ENCODE assay signal across 19 mouse cellular contexts in genomic region chr1:120187059-120187458, GRCm38 (mm10).
DNase-seq lines count a peak whose midpoint lies in the region; ATAC-seq and TF ChIP-seq lines count a peak whose summit lies in the region.
"Had no signal": no experiment of that assay in that cellular context is flagged by ENCODE, and none has a peak within 500 bp of the region (broad histone marks: within the 10 kb centered on the region; RNA-seq: fewer than 3 reads in every experiment).

No protein-coding gene starts in this region.

- TF ChIP-seq POLR2A in kidney, adult 2 months (IDR thresholded peaks at IDR 0.05; ENCODE audit: low read depth, low read length): no peak

- H3K9me3 ChIP-seq in kidney, embryonic 14.5 days (ENCODE audit: control insufficient read depth, low read length): peaks cover 4% of the 10 kb centered on the region; the same call in 1 of the 2 replicates
- no peaks in the 10 kb centered on the region for H3K9me3 ChIP-seq in forebrain, embryonic 13.5 days (replicated peaks)
- no peaks in the 10 kb centered on the region for H3K9me3 ChIP-seq in hindbrain, embryonic 14.5 days (ENCODE audit: control insufficient read depth, low read length)
- H3K9me3 ChIP-seq in midbrain, embryonic 16.5 days (replicated peaks; ENCODE audit: control insufficient read depth, low read length, poor library complexity, severe bottlenecking): no peaks in the 10 kb centered on the region
- H3K9me3 ChIP-seq: liver, embryonic 15.5 days had no signal

- peak; percentile 46 for DNase-seq in kidney, adult 2 months
- peak; percentile 42 for DNase-seq in hindbrain, embryonic 14.5 days (ENCODE audit: low spot score)
- no peak for DNase-seq in right cerebral cortex, postnatal 10 days (ENCODE audit: low spot score in 2 of 2)
- no peak for DNase-seq in thymus, postnatal 14 days
- DNase-seq in cerebellum, postnatal 25 days: no peak
- DNase-seq: adrenal gland, adult 8-10 months; cerebellum, adult 11 months; gastrocnemius, postnatal 36 days; heart, postnatal 14 days; kidney, postnatal 10 days; layer of hippocampus, adult 9-11 months had no signal

- no peaks in the 10 kb centered on the region for H3K4me1 ChIP-seq in kidney, adult 2 months (ENCODE audit: control insufficient read depth, insufficient read depth, low read length)
- H3K4me1 ChIP-seq in kidney, embryonic 14.5 days (ENCODE audit: control insufficient read depth, insufficient read depth, low read length): no peaks in the 10 kb centered on the region
- H3K4me1 ChIP-seq in forebrain, embryonic 13.5 days: peaks cover 17% of the 10 kb centered on the region
- no peaks in the 10 kb centered on the region for H3K4me1 ChIP-seq in hindbrain, embryonic 14.5 days (replicated peaks; ENCODE audit: control insufficient read depth, insufficient read depth, low read length)
- H3K4me1 ChIP-seq in midbrain, embryonic 16.5 days (ENCODE audit: control insufficient read depth, insufficient read depth, low read length): 0 out of 2 replicates have a peak, but pooled peaks cover 4% of the 10 kb centered on the region
- H3K4me1 ChIP-seq: liver, embryonic 15.5 days; megakaryocyte, embryonic 14.5 days had no signal

- no peak overlapping the region for H3K27ac ChIP-seq in kidney, adult 2 months (ENCODE audit: insufficient read depth, low read depth, low read length)
- no peak overlapping the region for H3K27ac ChIP-seq in kidney, embryonic 14.5 days (ENCODE audit: low read depth, low read length)
- H3K27ac ChIP-seq in forebrain, embryonic 13.5 days: no peak overlapping the region
- no peak overlapping the region for H3K27ac ChIP-seq in hindbrain, embryonic 14.5 days
- H3K27ac ChIP-seq in midbrain, embryonic 16.5 days (ENCODE audit: low read length): no peak overlapping the region
- H3K27ac ChIP-seq: liver, embryonic 15.5 days had no signal

- no peak for TF ChIP-seq CTCF in kidney, adult 2 months (conservative IDR thresholded peaks at IDR 0.05; ENCODE audit: insufficient read depth, insufficient read length, low read depth, low read length)

- H3K9ac ChIP-seq in kidney, embryonic 14.5 days (ENCODE audit: low read depth, low read length): no peak overlapping the region
- H3K9ac ChIP-seq in forebrain, embryonic 13.5 days: no peak overlapping the region
- no peak overlapping the region for H3K9ac ChIP-seq in hindbrain, embryonic 14.5 days
- H3K9ac ChIP-seq in midbrain, embryonic 16.5 days (ENCODE audit: low read depth, low read length): no peak overlapping the region
- H3K9ac ChIP-seq: liver, embryonic 15.5 days had no signal

- H3K36me3 ChIP-seq in kidney, adult 2 months (ENCODE audit: control insufficient read depth, insufficient read depth, low read length): no peaks in the 10 kb centered on the region
- H3K36me3 ChIP-seq in kidney, embryonic 14.5 days (ENCODE audit: control insufficient read depth, insufficient read depth, low read length): no peaks in the 10 kb centered on the region
- no peaks in the 10 kb centered on the region for H3K36me3 ChIP-seq in forebrain, embryonic 13.5 days (ENCODE audit: poor library complexity, severe bottlenecking)
- no peaks in the 10 kb centered on the region for H3K36me3 ChIP-seq in hindbrain, embryonic 14.5 days (replicated peaks; ENCODE audit: control insufficient read depth, insufficient read depth)
- no peaks in the 10 kb centered on the region for H3K36me3 ChIP-seq in midbrain, embryonic 16.5 days (ENCODE audit: control insufficient read depth, insufficient read depth, low read length)
- H3K36me3 ChIP-seq: liver, embryonic 15.5 days had no signal

- no peak for ATAC-seq in kidney, embryonic 14.5 days (ENCODE audit: low FRiP score, low TSS enrichment)
- peak; percentile 86 for ATAC-seq in forebrain, embryonic 13.5 days
- peak; percentile 53; the same call in 1 of the 2 replicates for ATAC-seq in hindbrain, embryonic 14.5 days (ENCODE audit: low FRiP score)
- peak; percentile 81 for ATAC-seq in midbrain, embryonic 16.5 days
- ATAC-seq: lung, postnatal 0 days had no signal

- H3K27me3 ChIP-seq in kidney, adult 2 months (replicated peaks; ENCODE audit: control insufficient read depth, insufficient read depth, low read length): no peaks in the 10 kb centered on the region
- no peaks in the 10 kb centered on the region for H3K27me3 ChIP-seq in kidney, embryonic 14.5 days (ENCODE audit: control insufficient read depth, insufficient read depth, low read length)
- H3K27me3 ChIP-seq in forebrain, embryonic 13.5 days: no peaks in the 10 kb centered on the region
- no peaks in the 10 kb centered on the region for H3K27me3 ChIP-seq in hindbrain, embryonic 14.5 days (ENCODE audit: control insufficient read depth, insufficient read depth, low read length)
- no peaks in the 10 kb centered on the region for H3K27me3 ChIP-seq in midbrain, embryonic 16.5 days (ENCODE audit: control insufficient read depth, insufficient read depth, low read depth, low read length)
- H3K27me3 ChIP-seq: liver, embryonic 15.5 days; megakaryocyte, embryonic 14.5 days had no signal

- 58% methylated on average over 7 of the region's 7 CpGs for WGBS in kidney, adult 2 months
- 72% methylated on average over 7 of the region's 7 CpGs for WGBS in kidney, embryonic 14.5 days
- WGBS in forebrain, embryonic 13.5 days: 18% methylated on average over 7 of the region's 7 CpGs
- 29% methylated on average over 7 of the region's 7 CpGs for WGBS in hindbrain, embryonic 14.5 days
- WGBS in midbrain, embryonic 16.5 days: 13% methylated on average over 7 of the region's 7 CpGs

- H3K4me3 ChIP-seq in kidney, adult 2 months (ENCODE audit: insufficient read depth, low read depth, low read length): no peak overlapping the region
- no peak overlapping the region for H3K4me3 ChIP-seq in kidney, embryonic 14.5 days (ENCODE audit: low read length)
- H3K4me3 ChIP-seq in forebrain, embryonic 13.5 days: no peak overlapping the region
- H3K4me3 ChIP-seq in hindbrain, embryonic 14.5 days (replicated peaks; ENCODE audit: low read length): no peak overlapping the region
- H3K4me3 ChIP-seq in midbrain, embryonic 16.5 days (ENCODE audit: low read depth, low read length): no peak overlapping the region
- H3K4me3 ChIP-seq: erythroblast, embryonic 14.5 days; liver, embryonic 15.5 days; megakaryocyte, embryonic 14.5 days had no signal

- no peak overlapping the region for H3K4me2 ChIP-seq in kidney, embryonic 14.5 days (replicated peaks; ENCODE audit: low read depth, low read length)
- peak overlapping the region; percentile 28; the same call in 1 of the 2 replicates for H3K4me2 ChIP-seq in forebrain, embryonic 13.5 days
- no peak overlapping the region for H3K4me2 ChIP-seq in hindbrain, embryonic 14.5 days (replicated peaks)
- no peak overlapping the region for H3K4me2 ChIP-seq in midbrain, embryonic 16.5 days (ENCODE audit: low read length)
- H3K4me2 ChIP-seq: heart, embryonic 11.5 days; liver, embryonic 15.5 days had no signal

Comparison
In these comparisons a context has a peak if more than half of its experiments do, and no peak if none do; other contexts are left out.
1. DNase-seq: peak in kidney, adult 2 months (single experiment) and hindbrain, embryonic 14.5 days (single experiment); none in right cerebral cortex, postnatal 10 days (0 of 2), thymus, postnatal 14 days (single experiment) and cerebellum, postnatal 25 days (0 of 2).